Mouse (Mus musculus): Measurements from ENCODE around the gene Ccdc70.

GRCm38 (mm10) chr8:21978193-21978592 lies 8.6 kb downstream of the Ccdc70 start:
- no peak for TF ChIP-seq CTCF (IDR thresholded peaks at IDR 0.05; ENCODE audit: borderline replicate concordance, extremely low read depth, insufficient read depth, insufficient read length)
- no peak for TF ChIP-seq POLR2A (IDR thresholded peaks at IDR 0.05; ENCODE audit: borderline replicate concordance, extremely low read depth, insufficient read depth, insufficient read length, poor library complexity, severe bottlenecking)

Data from brain, embryonic 14.5 days (tissue).